Mouse (Mus musculus) spleen, postnatal 36 days (tissue): ENCODE data around the gene Tmem168.

Source experiments
- DNase-seq, 2 experiments: peaks; one replicate each; pipeline ENCODE4 v3.0.0; 2022; ENCODE audit warnings: low spot score in 2 of 2, mixed read lengths in 1 of 2

Gene Tmem168

GRCm38 (mm10) chr6:13586154-13586553 is 21.7 kb downstream of the Tmem168 start:
- DNase-seq = no peak

- no peak for DNase-seq
Observed at GRCm38 (mm10) chr6:13584788-13585187, 23.1 kb downstream of the Tmem168 start.

GRCm38 (mm10) chr6:13582075-13582474 is 25.8 kb downstream of the Tmem168 start:
- DNase-seq = no peak

DNA sequence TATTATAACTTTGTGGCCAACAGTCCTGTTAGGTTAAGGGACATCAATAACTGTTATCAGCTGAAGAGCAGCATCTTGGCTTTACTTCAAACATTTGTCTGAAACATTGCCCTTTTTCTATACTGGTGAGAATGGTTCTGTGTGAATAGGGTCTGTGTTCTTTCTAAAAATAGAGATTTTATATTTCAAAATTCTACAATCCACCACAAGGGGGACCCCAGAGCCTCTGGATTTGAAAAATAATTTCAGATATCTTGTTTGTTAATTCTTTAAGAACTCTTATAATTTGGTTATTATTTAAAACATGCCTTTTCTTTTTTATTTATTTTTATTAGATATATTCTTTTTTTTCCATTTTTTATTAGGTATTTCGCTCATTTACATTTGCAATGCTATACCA is 42.2 kb downstream of the Tmem168 start:
- DNase-seq = no peak

DNA sequence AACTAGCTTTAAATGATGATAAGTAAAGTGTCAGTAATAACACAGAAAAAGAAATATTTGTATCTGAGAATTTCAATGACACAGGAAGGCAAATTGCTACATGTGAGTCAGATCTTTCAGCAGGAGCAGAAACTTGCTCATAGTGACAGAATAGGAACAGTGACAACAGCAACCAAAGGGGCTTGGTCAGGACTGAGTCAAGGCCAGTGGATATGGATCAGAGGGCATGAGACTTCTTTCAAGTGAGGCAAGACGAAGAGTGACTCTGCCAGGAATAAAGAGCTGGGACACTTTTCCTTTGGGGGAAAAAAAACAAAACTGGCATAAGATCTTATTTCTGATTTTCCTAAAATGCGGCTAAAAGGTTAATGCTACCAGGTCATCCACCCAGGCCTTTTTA is 52.6 kb downstream of the Tmem168 start:
- no peak for DNase-seq

- no peak for DNase-seq
Observed at GRCm38 (mm10) chr6:13541761-13542160, 66.1 kb downstream of the Tmem168 start.

- DNase-seq = no peak
Observed at GRCm38 (mm10) chr6:13537275-13537964, 70.5 kb downstream of the Tmem168 start.
